Mouse (Mus musculus) lung, embryonic 14.5 days (tissue): ENCODE data around the gene BC051019. TPM values are rescaled to one million over a fixed set of nuclear protein-coding genes. Genes with fewer than 3 reads are reported as not detected.

Experiments
- ATAC-seq: fragments of 200-750 bp; cut with Nextera tagmentation; 2 replicates; pipeline ENCODE4 v1.8.0; 2017; ENCODE audit warnings: mild to moderate bottlenecking, moderate TSS enrichment, moderate library complexity; ENCODE audit not compliant: insufficient read depth
- DNase-seq: peaks from one replicate; pipeline ENCODE4 v3.0.0-alpha.2; 2015
- H3K27ac ChIP-seq: fragments of 300-500 bp; sonication (generic); 2 replicates; pipeline ENCODE4 v1.5.1; 2014; ENCODE audit warnings: low read depth, mild to moderate bottlenecking, moderate library complexity
- H3K27me3 ChIP-seq: fragments of 300-500 bp; sonication (generic); 2 replicates; pipeline ENCODE4 v1.6.1; 2014; ENCODE audit warnings: low read length, control low read depth; ENCODE audit not compliant: insufficient read depth
- H3K36me3 ChIP-seq: fragments of 300-500 bp; sonication (generic); 2 replicates; pipeline ENCODE4 v1.6.1; 2014; ENCODE audit warnings: control low read depth; ENCODE audit not compliant: insufficient read depth
- H3K4me1 ChIP-seq: fragments of 300-500 bp; sonication (generic); 2 replicates; pipeline ENCODE4 v1.6.1; 2014; ENCODE audit warnings: antibody characterized with exemption, control low read depth; ENCODE audit not compliant: insufficient read depth
- H3K4me2 ChIP-seq: fragments of 300-500 bp; sonication (generic); 2 replicates; pipeline ENCODE4 v1.6.1; 2014; ENCODE audit warnings: mild to moderate bottlenecking
- H3K4me3 ChIP-seq: fragments of 300-500 bp; sonication (generic); 2 replicates; pipeline ENCODE4 v1.5.1; 2014; ENCODE audit warnings: low read depth, low read length
- H3K9ac ChIP-seq: fragments of 300-500 bp; sonication (generic); 2 replicates; pipeline ENCODE4 v1.6.1; 2014
- H3K9me3 ChIP-seq: fragments of 300-500 bp; sonication (generic); 2 replicates; pipeline ENCODE4 v1.6.1; 2016; ENCODE audit warnings: low read depth, low read length, control low read depth
- CTCF ChIP-seq: IDR thresholded peaks from 2 replicates; pipeline ENCODE4 v1.5.1; 2016; ENCODE audit warnings: antibody characterized with exemption, low read depth
- WGBS: fragments of 180-500 bp; shearing (Covaris S2); extraction: QIAGEN DNeasy Blood & Tissue Kit; methylation state at CpG from one replicate; pipeline ENCODE4 v1.1.7; 2014; 5-methylcytosine and 5-hydroxymethylcytosine counted together
- polyA plus RNA-seq: library from polyadenylated mRNA; unstranded; fragments of >200 nt; fragmentation: Nextera tagmentation; extraction: Ambion mirVana; gene quantifications from 2 replicates; pipeline ENCODE4 v1.2.1, GENCODE M21; 2014

BC051019 gene
- polyA plus RNA-seq, 1 experiment from 2014 or later, result not detected

DNA sequence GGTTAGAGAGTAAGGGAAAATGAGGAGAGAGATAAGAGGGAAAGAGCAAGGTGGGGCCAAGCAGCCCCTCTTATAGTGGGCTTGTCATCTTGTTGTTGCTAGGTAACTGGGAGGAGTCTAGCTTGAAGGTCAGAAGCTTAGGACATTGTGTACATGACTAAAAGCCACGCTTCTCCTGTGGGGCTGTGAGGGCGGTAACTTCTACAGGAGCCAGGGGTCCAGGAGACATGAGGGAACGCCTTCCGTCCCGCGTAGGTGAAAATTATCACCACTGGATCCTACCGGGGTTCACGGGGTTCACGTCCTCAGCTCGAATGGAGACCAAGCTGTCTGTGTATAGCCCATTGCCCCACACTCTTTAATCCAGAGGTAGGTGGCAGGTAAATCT, 28.3 kb downstream of the BC051019 start:
- no peak overlapping the region for H3K9ac ChIP-seq
- H3K9me3 ChIP-seq, result no peaks in the 10 kb centered on the region
- no peaks in the 10 kb centered on the region for H3K27me3 ChIP-seq
- H3K36me3 ChIP-seq, result no peaks in the 10 kb centered on the region
- no peak for TF ChIP-seq CTCF
- ATAC-seq (no peak), DNase-seq (no peak)
- H3K4me1 ChIP-seq, result no peaks in the 10 kb centered on the region
- H3K27ac ChIP-seq, result no peak overlapping the region
- no peak overlapping the region for H3K4me3 ChIP-seq
- 91% methylated on average over 10 of the region's 10 CpGs for WGBS
- no peak overlapping the region for H3K4me2 ChIP-seq

GRCm38 (mm10) chr7:109694576-109695338, 28.9 kb downstream of the BC051019 start:
- no peak for TF ChIP-seq CTCF
- H3K4me2 ChIP-seq, result no peak overlapping the region
- H3K4me3 ChIP-seq, result no peak overlapping the region
- H3K27me3 ChIP-seq, result no peaks in the 10 kb centered on the region
- no peak overlapping the region for H3K27ac ChIP-seq
- H3K36me3 ChIP-seq, result no peaks in the 10 kb centered on the region
- WGBS, result 85% methylated on average over 13 of the region's 13 CpGs
- ATAC-seq (no peak), DNase-seq (no peak)
- H3K9me3 ChIP-seq, result no peaks in the 10 kb centered on the region
- H3K9ac ChIP-seq, result no peak overlapping the region
- no peaks in the 10 kb centered on the region for H3K4me1 ChIP-seq

- H3K4me1 ChIP-seq, result peaks cover 4% of the 10 kb centered on the region; the same call in 1 of the 2 replicates
- ATAC-seq, result peak; percentile 36; the same call in 1 of the 2 replicates
- no peak for TF ChIP-seq CTCF
- H3K4me2 ChIP-seq, result no peak overlapping the region
- no peak overlapping the region; the same call in 1 of the 2 replicates for H3K27ac ChIP-seq
- DNase-seq, result peak; percentile 87
- no peak overlapping the region for H3K9ac ChIP-seq
- WGBS, result 43% methylated on average over 5 of the region's 5 CpGs
- no peak overlapping the region for H3K4me3 ChIP-seq
- no peaks in the 10 kb centered on the region for H3K27me3 ChIP-seq
- no peaks in the 10 kb centered on the region for H3K36me3 ChIP-seq
- no peaks in the 10 kb centered on the region for H3K9me3 ChIP-seq
Measured at GRCm38 (mm10) chr7:109690961-109691360, 32.7 kb downstream of the BC051019 start.

GRCm38 (mm10) chr7:109690101-109690500, 33.5 kb downstream of the BC051019 start:
- Histone ChIP-seq H3K4me3 (no peak overlapping the region), H3K27ac (no peak overlapping the region), H3K4me2 (no peak overlapping the region), H3K9me3 (no peaks in the 10 kb centered on the region), H3K27me3 (no peaks in the 10 kb centered on the region), H3K9ac (no peak overlapping the region), H3K4me1 (peaks cover 4% of the 10 kb centered on the region; the same call in 1 of the 2 replicates), H3K36me3 (no peaks in the 10 kb centered on the region)
- no peak for DNase-seq
- TF ChIP-seq CTCF, result peak; percentile 61
- 85% methylated on average over 3 of the region's 3 CpGs for WGBS
- ATAC-seq, result no peak

DNA sequence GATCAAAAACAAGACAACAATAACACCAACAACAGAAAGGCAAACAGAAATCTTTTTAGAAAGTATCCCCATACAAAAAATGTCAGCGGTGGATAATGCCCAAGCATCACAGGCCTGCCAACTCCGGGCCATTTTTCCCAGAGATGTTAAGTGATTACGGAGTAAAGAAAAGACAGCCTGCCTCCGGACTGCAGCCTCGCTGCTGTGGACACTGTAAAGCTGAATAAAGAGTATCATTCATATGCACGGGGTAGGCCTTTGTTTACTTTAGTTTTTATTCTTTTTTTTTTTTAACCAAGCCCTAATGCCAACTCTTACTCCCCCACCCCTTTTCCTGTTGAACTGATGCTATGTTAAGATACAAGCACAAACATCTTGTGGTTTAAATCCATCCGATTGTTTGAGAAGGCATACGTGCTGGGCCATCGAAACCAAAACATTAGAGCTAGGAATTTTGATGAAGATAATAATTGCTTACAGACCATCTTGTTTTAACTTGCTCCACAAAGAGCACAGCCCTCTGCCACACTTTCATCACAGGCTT, 37.0 kb downstream of the BC051019 start:
- Histone ChIP-seq H3K9ac (no peak overlapping the region), H3K4me3 (no peak overlapping the region), H3K27me3 (no peaks in the 10 kb centered on the region), H3K36me3 (no peaks in the 10 kb centered on the region), H3K27ac (peak overlapping the region; percentile 54; the same call in 1 of the 2 replicates), H3K9me3 (no peaks in the 10 kb centered on the region), H3K4me2 (0 out of 2 replicates have a peak overlapping the region, but pooled peaks have one; percentile 18), H3K4me1 (peaks cover 4% of the 10 kb centered on the region; the same call in 1 of the 2 replicates)
- DNase-seq, result peak; percentile 57
- TF ChIP-seq CTCF, result no peak
- ATAC-seq, result peak; percentile 62; the same call in 1 of the 2 replicates
- 19% methylated on average over 9 of the region's 9 CpGs for WGBS

GRCm38 (mm10) chr7:109680879-109681278, 42.8 kb downstream of the BC051019 start:
- TF ChIP-seq CTCF, result no peak
- 95% methylated on average over 1 of the region's 1 CpGs for WGBS
- Histone ChIP-seq H3K9me3 (no peaks in the 10 kb centered on the region), H3K4me1 (no peaks in the 10 kb centered on the region), H3K9ac (no peak overlapping the region), H3K4me3 (no peak overlapping the region), H3K27ac (no peak overlapping the region), H3K36me3 (no peaks in the 10 kb centered on the region), H3K27me3 (no peaks in the 10 kb centered on the region), H3K4me2 (no peak overlapping the region)
- DNase-seq (no peak), ATAC-seq (no peak)

DNA sequence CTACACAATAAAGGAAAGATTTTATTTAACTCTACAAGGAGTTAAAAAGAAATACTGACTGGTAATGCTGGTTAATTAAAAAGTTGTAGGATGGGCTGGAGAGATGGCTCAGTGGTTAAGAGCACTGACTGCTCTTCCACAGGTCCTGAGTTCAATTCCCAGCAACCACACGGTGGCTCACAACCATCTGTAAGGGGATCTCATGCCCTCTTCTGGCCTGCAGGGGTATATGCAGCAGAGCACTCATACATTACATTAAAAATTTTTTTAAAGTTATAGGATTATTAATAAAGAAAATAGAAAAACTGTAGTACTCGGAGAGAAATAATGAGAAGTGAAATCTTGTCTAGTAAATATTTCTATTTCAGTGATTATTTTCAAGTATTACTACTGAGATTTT, 43.4 kb downstream of the BC051019 start:
- H3K9me3 ChIP-seq, result no peaks in the 10 kb centered on the region
- no peak overlapping the region for H3K9ac ChIP-seq
- peaks cover under 1% of the 10 kb centered on the region; the same call in 1 of the 2 replicates for H3K4me1 ChIP-seq
- H3K4me3 ChIP-seq, result no peak overlapping the region
- no peaks in the 10 kb centered on the region for H3K27me3 ChIP-seq
- H3K4me2 ChIP-seq, result no peak overlapping the region
- peak; percentile 20; the same call in 1 of the 2 replicates for TF ChIP-seq CTCF
- no peaks in the 10 kb centered on the region for H3K36me3 ChIP-seq
- 91% methylated on average over 2 of the region's 2 CpGs for WGBS
- no peak for ATAC-seq
- no peak for DNase-seq
- H3K27ac ChIP-seq, result no peak overlapping the region
